Mouse (Mus musculus) megakaryocyte, embryonic 14.5 days (primary cell): ENCODE data around the gene Kctd18.

ENCODE experiments used
- FLI1 ChIP-seq: IDR thresholded peaks from 2 replicates; pipeline ENCODE4 v1.6.1; 2012; ENCODE audit warnings: low read length, inconsistent platforms, mixed read lengths
- GATA1 ChIP-seq: IDR thresholded peaks from 3 replicates; pipeline ENCODE4 v1.6.1; 2012; ENCODE audit warnings: mixed read lengths, low read length, inconsistent platforms, borderline replicate concordance

DNA sequence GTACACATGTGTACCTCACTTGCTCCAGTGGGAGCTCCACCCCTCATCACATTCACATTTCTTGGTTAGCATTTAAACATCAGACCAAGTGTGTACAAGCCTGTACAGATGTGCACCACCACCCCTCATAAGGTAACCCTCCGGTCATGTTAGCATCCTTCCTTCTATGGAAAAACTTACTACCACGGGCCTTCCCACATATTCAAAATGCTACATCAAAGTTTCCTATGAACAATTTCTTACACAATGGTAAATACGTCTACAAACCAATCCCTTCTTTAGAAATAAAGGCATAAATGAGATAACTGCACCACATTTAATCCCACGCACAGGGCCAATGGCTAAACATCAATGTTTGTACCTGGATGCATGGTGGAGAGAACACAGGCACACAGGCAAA, 66.2 kb downstream of the Kctd18 start:
- no peak for TF ChIP-seq GATA1
- TF ChIP-seq FLI1, result no peak
